ENCODE assay signal across 10 mouse cellular contexts in the genomic region with DNA sequence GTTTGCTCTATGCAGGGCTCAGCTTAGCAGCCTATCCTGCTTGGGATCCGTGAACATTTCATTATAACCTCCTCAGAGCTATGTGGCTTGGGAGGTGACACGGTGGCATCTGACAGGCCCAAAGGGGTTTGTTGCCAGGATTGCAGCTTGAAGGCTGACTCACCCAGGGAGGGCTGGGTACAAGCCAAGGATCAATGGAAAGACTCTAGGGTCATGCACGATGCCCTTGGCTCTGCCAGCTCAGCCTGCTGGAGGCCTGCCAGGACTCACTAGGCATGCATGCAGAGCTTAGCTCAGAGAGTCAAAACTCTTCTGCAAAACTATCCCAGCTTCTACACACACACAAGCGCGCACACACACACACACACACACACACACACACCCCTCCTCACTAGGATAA. TPM values are rescaled to one million over a fixed set of nuclear protein-coding genes. Genes with fewer than 3 reads are reported as not detected.
DNase-seq lines count a peak whose midpoint lies in the region; ATAC-seq and TF ChIP-seq lines count a peak whose summit lies in the region.
"Had no signal": no experiment of that assay in that cellular context is flagged by ENCODE, and none has a peak within 500 bp of the region (broad histone marks: within the 10 kb centered on the region; RNA-seq: fewer than 3 reads in every experiment).

No protein-coding gene starts in this region.

- TF ChIP-seq POLR2A in brain, embryonic 14.5 days (IDR thresholded peaks at IDR 0.05; ENCODE audit: borderline replicate concordance, extremely low read depth, insufficient read depth, insufficient read length, poor library complexity, severe bottlenecking), result no peak
- no peak for TF ChIP-seq POLR2A in myocyte (IDR thresholded peaks at IDR 0.05; ENCODE audit: insufficient read length, low read depth)

- TF ChIP-seq CTCF in brain, embryonic 14.5 days (IDR thresholded peaks at IDR 0.05; ENCODE audit: borderline replicate concordance, extremely low read depth, insufficient read depth, insufficient read length), result no peak

- H3K4me2 ChIP-seq in myocyte (ENCODE audit: low read depth), result peak overlapping the region; percentile 2
- H3K4me2 ChIP-seq: liver, embryonic 15.5 days had no signal

- no peak overlapping the region for H3ac ChIP-seq in myocyte (ENCODE audit: control insufficient read depth, insufficient read length)

- no peak for ATAC-seq in CD4-positive, CD25-positive, alpha-beta regulatory T cell, adult 4 months

- H3K79me2 ChIP-seq in myocyte (ENCODE audit: control insufficient read depth, insufficient read depth), result no peaks in the 10 kb centered on the region

- DNase-seq in layer of hippocampus, adult 9-11 months, result peak; percentile 62
- no peak for DNase-seq in layer of hippocampus, postnatal 14 days (ENCODE audit: low spot score in 2 of 2)
- peak; percentile 83 for DNase-seq in brain, embryonic 14.5 days (ENCODE audit: low read depth)
- peak; percentile 80 for DNase-seq in heart, adult 8-10 months (ENCODE audit: low spot score)
- peak; percentile 96 for DNase-seq in kidney, postnatal 25 days
- peak; percentile 60 to 80 for DNase-seq in urinary bladder, postnatal 4 days (ENCODE audit: low spot score in 2 of 2)

- H3K27me3 ChIP-seq in myocyte (ENCODE audit: control insufficient read depth, insufficient read depth, insufficient read length), result no peaks in the 10 kb centered on the region
- H3K27me3 ChIP-seq: liver, embryonic 15.5 days had no signal

- no peaks in the 10 kb centered on the region for H3K36me3 ChIP-seq in myocyte (ENCODE audit: control insufficient read depth, insufficient read depth)
- H3K36me3 ChIP-seq: liver, embryonic 15.5 days had no signal

- H3K4me3 ChIP-seq in myocyte, result no peak overlapping the region
- H3K4me3 ChIP-seq: liver, embryonic 15.5 days had no signal

TF ChIP-seq in myocyte, 11 proteins besides CTCF, POLR2A, EP300 and RAD21:
- no peak for TF ChIP-seq MYOG (IDR thresholded peaks at IDR 0.05; ENCODE audit: control insufficient read depth in 1 of 3, insufficient read depth in 1 of 3, insufficient read length in 2 of 3, low read depth in 2 of 3)
- TF ChIP-seq MAX (IDR thresholded peaks at IDR 0.05; ENCODE audit: low read depth), result no peak
- no peak for TF ChIP-seq E2F4 (IDR thresholded peaks at IDR 0.05; ENCODE audit: insufficient read depth)
- TF ChIP-seq MYOD1 (IDR thresholded peaks at IDR 0.05; ENCODE audit: control insufficient read depth in 1 of 3, insufficient read length in 2 of 3, low read depth in 2 of 3), result no peak
- TF ChIP-seq POLR2AphosphoS2 (IDR thresholded peaks at IDR 0.05; ENCODE audit: insufficient read length, low read depth), result no peak
- no peak for TF ChIP-seq CEBPB (IDR thresholded peaks at IDR 0.05; ENCODE audit: insufficient read depth, poor library complexity, severe bottlenecking)
- TF ChIP-seq SRF (IDR thresholded peaks at IDR 0.05; ENCODE audit: control insufficient read depth, insufficient read length, low read depth), result no peak
- no peak for TF ChIP-seq TCF12 (IDR thresholded peaks at IDR 0.05; ENCODE audit: insufficient read depth, poor library complexity, severe bottlenecking)
- no peak for TF ChIP-seq REST (IDR thresholded peaks at IDR 0.05; ENCODE audit: insufficient read depth, insufficient read length)
- TF ChIP-seq TCF3 (IDR thresholded peaks at IDR 0.05; ENCODE audit: insufficient read length, low read depth), result no peak
- TF ChIP-seq USF1 (IDR thresholded peaks at IDR 0.05; ENCODE audit: low read depth), result no peak

RNA-seq across cellular contexts. Expression of a gene that starts 25.5 kb away (rescaled TPM):
- 1 to 10 TPM; 6.2 to 9.9 TPM for total RNA-seq in layer of hippocampus, postnatal 14 days (2021)
- polyA plus RNA-seq in brain, embryonic 14.5 days (2012; rRNA removed), result 3.6 and 6.2 TPM in 2 replicates
- 1 to 10 TPM; 4.6 to 7.1 (median 5.9) TPM for total RNA-seq in heart, adult 8-10 months (2022)
- polyA plus RNA-seq in myocyte (2012; fragmentation: generic; extraction: Trizol), result not detected
- not detected for polyA plus RNA-seq in CD4-positive, CD25-positive, alpha-beta regulatory T cell, adult 4 months (2017; shearing (Covaris generic))
- total RNA-seq: MEL had no signal

RNA-seq across cellular contexts. Expression of a gene that starts 45.6 kb away (rescaled TPM):
- total RNA-seq in layer of hippocampus, postnatal 14 days (2021), result 1 to 10 TPM; 5.8 to 8.0 TPM
- 1.0 and 1.6 TPM in 2 replicates for polyA plus RNA-seq in brain, embryonic 14.5 days (2012; rRNA removed)
- total RNA-seq in heart, adult 8-10 months (2022), result 1 to 10 TPM; 2.2 to 3.3 (median 2.9) TPM
- not detected for polyA plus RNA-seq in myocyte (2012; fragmentation: generic; extraction: Trizol)
- under 1 TPM; 0.23 to 0.27 TPM for polyA plus RNA-seq in CD4-positive, CD25-positive, alpha-beta regulatory T cell, adult 4 months (2017; shearing (Covaris generic))
- total RNA-seq: MEL had no signal

Comparison
In these comparisons a context has a peak if more than half of its experiments do, and no peak if none do; other contexts are left out.
1. DNase-seq: peak in layer of hippocampus, adult 9-11 months (single experiment), brain, embryonic 14.5 days (single experiment), heart, adult 8-10 months (single experiment), kidney, postnatal 25 days (2 of 2) and urinary bladder, postnatal 4 days (2 of 2); none in layer of hippocampus, postnatal 14 days (0 of 2).